In genomic region chr9:70987210-70987609, GRCm38 (mm10) we compare ENCODE assay signal across 18 mouse cellular contexts. TPM values are rescaled to one million over a fixed set of nuclear protein-coding genes. Genes with fewer than 3 reads are reported as not detected.
DNase-seq lines count a peak whose midpoint lies in the region; ATAC-seq and TF ChIP-seq lines count a peak whose summit lies in the region.
"Had no signal": no experiment of that assay in that cellular context is flagged by ENCODE, and none has a peak within 500 bp of the region (broad histone marks: within the 10 kb centered on the region; RNA-seq: fewer than 3 reads in every experiment).

No protein-coding gene starts in this region.

- peak; percentile 8 for DNase-seq in hindbrain, embryonic 10.5 days (ENCODE audit: low spot score)
- DNase-seq in thymus, adult 2 months, result peak; percentile 2
- DNase-seq in thymus, adult 18-20 months, result no peak
- DNase-seq in brain, embryonic 14.5 days (ENCODE audit: low read depth), result peak; percentile 42
- no peak for DNase-seq in right cerebral cortex, adult 18-20 months
- no peak for DNase-seq in left cerebral cortex, postnatal 14 days (ENCODE audit: low spot score in 2 of 2)
- DNase-seq: adrenal gland, postnatal 25 days; cerebellum, adult 11 months; gastrocnemius, postnatal 25 days; liver had no signal

- peaks cover 3% of the 10 kb centered on the region; the same call in 1 of the 2 replicates for H3K9me3 ChIP-seq in hindbrain, embryonic 10.5 days
- H3K9me3 ChIP-seq in hindbrain, embryonic 13.5 days, result no peaks in the 10 kb centered on the region
- no peaks in the 10 kb centered on the region for H3K9me3 ChIP-seq in midbrain, embryonic 16.5 days (replicated peaks; ENCODE audit: control insufficient read depth, low read length, poor library complexity, severe bottlenecking)
- H3K9me3 ChIP-seq: midbrain, embryonic 12.5 days; stomach, embryonic 15.5 days had no signal

- no peak for TF ChIP-seq CTCF in thymus, adult 2 months (IDR thresholded peaks at IDR 0.05; ENCODE audit: borderline replicate concordance, control insufficient read depth, extremely low read depth, insufficient read depth, low read length, poor library complexity)
- no peak for TF ChIP-seq CTCF in brain, embryonic 14.5 days (IDR thresholded peaks at IDR 0.05; ENCODE audit: borderline replicate concordance, extremely low read depth, insufficient read depth, insufficient read length)

- no peak overlapping the region for H3K4me2 ChIP-seq in hindbrain, embryonic 13.5 days
- no peak overlapping the region for H3K4me2 ChIP-seq in midbrain, embryonic 16.5 days (ENCODE audit: low read length)
- H3K4me2 ChIP-seq: midbrain, embryonic 12.5 days; stomach, embryonic 15.5 days had no signal

- no peaks in the 10 kb centered on the region for H3K27me3 ChIP-seq in hindbrain, embryonic 10.5 days (ENCODE audit: insufficient read depth, poor library complexity, severe bottlenecking)
- no peaks in the 10 kb centered on the region for H3K27me3 ChIP-seq in hindbrain, embryonic 13.5 days
- H3K27me3 ChIP-seq in thymus, adult 2 months (ENCODE audit: control insufficient read depth, insufficient read depth, low read length), result no peaks in the 10 kb centered on the region
- no peaks in the 10 kb centered on the region for H3K27me3 ChIP-seq in midbrain, embryonic 16.5 days (ENCODE audit: control insufficient read depth, insufficient read depth, low read depth, low read length)
- H3K27me3 ChIP-seq: midbrain, embryonic 12.5 days; stomach, embryonic 15.5 days had no signal

- no peak overlapping the region for H3K9ac ChIP-seq in hindbrain, embryonic 13.5 days
- no peak overlapping the region for H3K9ac ChIP-seq in midbrain, embryonic 16.5 days (ENCODE audit: low read depth, low read length)
- H3K9ac ChIP-seq: midbrain, embryonic 12.5 days; stomach, embryonic 15.5 days had no signal

- intact Hi-C loops in left cerebral cortex, postnatal 14 days (cut with DNase I), result no loop called here

- WGBS in hindbrain, embryonic 10.5 days, result 32% methylated on average over 2 of the region's 2 CpGs
- WGBS in hindbrain, embryonic 13.5 days, result 30% methylated on average over 2 of the region's 2 CpGs
- 16% methylated on average over 2 of the region's 2 CpGs for WGBS in thymus, adult 2 months
- WGBS in midbrain, embryonic 16.5 days, result 14% methylated on average over 2 of the region's 2 CpGs

- H3K27ac ChIP-seq in hindbrain, embryonic 10.5 days, result no peak overlapping the region; the same call in 1 of the 2 replicates
- H3K27ac ChIP-seq in hindbrain, embryonic 13.5 days, result no peak overlapping the region
- H3K27ac ChIP-seq in thymus, adult 2 months (ENCODE audit: control insufficient read depth, insufficient read depth, low read length), result no peak overlapping the region
- H3K27ac ChIP-seq in midbrain, embryonic 16.5 days (ENCODE audit: low read length), result peak overlapping the region; percentile 49
- H3K27ac ChIP-seq: midbrain, embryonic 12.5 days; stomach, embryonic 15.5 days had no signal

- ATAC-seq in hindbrain, embryonic 13.5 days (ENCODE audit: low FRiP score), result no peak
- ATAC-seq in midbrain, embryonic 16.5 days, result no peak; the same call in 1 of the 2 replicates
- ATAC-seq: CD4-positive, CD25-positive, alpha-beta regulatory T cell, adult 4 months; lung, postnatal 0 days had no signal

- no peak for TF ChIP-seq POLR2A in thymus, adult 2 months (IDR thresholded peaks at IDR 0.05; ENCODE audit: control insufficient read depth, extremely low read depth, insufficient read depth, low read length, poor library complexity)
- TF ChIP-seq POLR2A in brain, embryonic 14.5 days (IDR thresholded peaks at IDR 0.05; ENCODE audit: borderline replicate concordance, extremely low read depth, insufficient read depth, insufficient read length, poor library complexity, severe bottlenecking), result no peak

- H3K4me3 ChIP-seq in hindbrain, embryonic 10.5 days, result no peak overlapping the region
- H3K4me3 ChIP-seq in hindbrain, embryonic 13.5 days, result no peak overlapping the region
- no peak overlapping the region for H3K4me3 ChIP-seq in thymus, adult 2 months (ENCODE audit: control insufficient read depth, insufficient read depth, low read length)
- no peak overlapping the region for H3K4me3 ChIP-seq in midbrain, embryonic 16.5 days (ENCODE audit: low read depth, low read length)
- H3K4me3 ChIP-seq: midbrain, embryonic 12.5 days; stomach, embryonic 15.5 days had no signal

- no peaks in the 10 kb centered on the region for H3K36me3 ChIP-seq in hindbrain, embryonic 10.5 days
- H3K36me3 ChIP-seq in hindbrain, embryonic 13.5 days, result no peaks in the 10 kb centered on the region
- H3K36me3 ChIP-seq in thymus, adult 2 months (ENCODE audit: control insufficient read depth, insufficient read depth, low read length), result no peaks in the 10 kb centered on the region
- H3K36me3 ChIP-seq in midbrain, embryonic 16.5 days (ENCODE audit: control insufficient read depth, insufficient read depth, low read length), result no peaks in the 10 kb centered on the region
- H3K36me3 ChIP-seq: midbrain, embryonic 12.5 days; stomach, embryonic 15.5 days had no signal

- H3K4me1 ChIP-seq in hindbrain, embryonic 10.5 days (replicated peaks), result peaks cover 15% of the 10 kb centered on the region
- H3K4me1 ChIP-seq in hindbrain, embryonic 13.5 days (replicated peaks), result no peaks in the 10 kb centered on the region
- peaks cover 8% of the 10 kb centered on the region for H3K4me1 ChIP-seq in thymus, adult 2 months (replicated peaks; ENCODE audit: control insufficient read depth, insufficient read depth, low read length)
- H3K4me1 ChIP-seq in midbrain, embryonic 16.5 days (ENCODE audit: control insufficient read depth, insufficient read depth, low read length), result peaks cover 2% of the 10 kb centered on the region; the same call in 1 of the 2 replicates
- H3K4me1 ChIP-seq: stomach, embryonic 15.5 days had no signal

RNA-seq across cellular contexts. Expression of gene Lipc, which starts 35.2 kb away (rescaled TPM):
- not detected in 2 replicates for polyA plus RNA-seq in hindbrain, embryonic 10.5 days (2016; fragmentation: Nextera tagmentation; extraction: Ambion mirVana)
- polyA plus RNA-seq in hindbrain, embryonic 13.5 days (2015; fragmentation: Nextera tagmentation; extraction: Ambion mirVana), result not detected in 2 replicates
- polyA plus RNA-seq in thymus, adult 2 months (2012; rRNA removed), result 0.98 and 1.2 TPM in 2 replicates
- 0.09 and 0.16 TPM in 2 replicates for polyA plus RNA-seq in brain, embryonic 14.5 days (2012; rRNA removed)
- 0.19 and 0.31 TPM in 2 replicates for polyA plus RNA-seq in midbrain, embryonic 16.5 days (2015; fragmentation: Nextera tagmentation; extraction: Ambion mirVana)
- total RNA-seq in left cerebral cortex, postnatal 14 days (2021), result under 1 TPM; 0.32 to 0.66 TPM
- total RNA-seq: adrenal gland, postnatal 25 days; gastrocnemius, postnatal 25 days had no signal
- polyA plus RNA-seq: CD4-positive, CD25-positive, alpha-beta regulatory T cell, adult 4 months; forebrain, embryonic 11.5 days; intestine, embryonic 14.5 days; midbrain, embryonic 12.5 days had no signal

Comparison
In these comparisons a context has a peak if more than half of its experiments do, and no peak if none do; other contexts are left out.
1. DNase-seq: peak in hindbrain, embryonic 10.5 days (single experiment), thymus, adult 2 months (single experiment) and brain, embryonic 14.5 days (single experiment); none in thymus, adult 18-20 months (0 of 2), right cerebral cortex, adult 18-20 months (single experiment) and left cerebral cortex, postnatal 14 days (0 of 2).